7 mouse cellular contexts compared by ENCODE assay signal in the genomic region with DNA sequence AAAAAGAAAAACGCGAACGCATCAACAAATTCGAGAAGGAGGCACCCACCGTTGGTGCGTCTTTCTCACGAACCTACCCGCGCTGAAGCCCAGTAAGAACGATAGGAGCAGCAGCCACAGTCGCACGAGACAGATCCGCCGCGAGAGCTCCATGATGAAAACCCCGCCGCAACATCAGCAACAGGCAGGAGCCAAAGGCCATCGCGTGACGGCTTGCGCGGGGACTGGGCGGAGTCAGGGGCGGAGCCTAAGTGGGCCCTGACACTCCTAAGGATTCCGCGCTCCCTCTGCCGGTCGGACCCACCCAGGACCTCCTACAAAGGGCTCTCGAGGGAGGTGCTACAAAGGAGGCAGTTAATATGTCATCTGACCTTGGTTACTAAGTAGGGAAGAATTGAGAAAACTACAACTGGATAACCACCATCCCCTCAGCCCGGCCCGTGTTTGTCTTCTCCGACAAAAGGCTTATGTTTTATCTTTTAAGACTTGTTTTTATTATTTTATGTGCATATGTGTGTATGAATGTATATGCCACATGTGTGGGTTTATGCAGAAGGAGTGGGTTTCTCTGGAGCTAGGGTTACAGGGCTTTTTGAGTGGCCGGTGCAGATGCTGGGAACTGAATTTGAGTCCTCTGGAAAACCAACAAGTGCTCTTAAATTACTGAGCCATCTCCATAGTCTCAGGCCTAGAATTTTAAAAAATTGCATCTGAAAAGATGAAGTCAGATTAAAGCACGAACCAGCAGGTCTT. TPM values are rescaled to one million over a fixed set of nuclear protein-coding genes. Genes with fewer than 3 reads are reported as not detected.
DNase-seq lines count a peak whose midpoint lies in the region; ATAC-seq lines count a peak whose summit lies in the region.

Gene Scpep1, minus strand, starts transcription at position 249 of the 753 bp plus-strand sequence.

- peak; percentile 97 for ATAC-seq in intestine, embryonic 16.5 days
- peak; percentile 98 for ATAC-seq in midbrain, embryonic 11.5 days (ENCODE audit: low FRiP score)

- no peaks in the 10 kb centered on the region for H3K27me3 ChIP-seq in intestine, embryonic 16.5 days (replicated peaks; ENCODE audit: control insufficient read depth, insufficient read depth, low read length)
- no peaks in the 10 kb centered on the region for H3K27me3 ChIP-seq in midbrain, embryonic 11.5 days (ENCODE audit: control insufficient read depth, insufficient read depth, low read length)

- H3K4me3 ChIP-seq in intestine, embryonic 16.5 days (ENCODE audit: low read length), result peak within 1 kb of the TSS; percentile 57
- peak within 1 kb of the TSS; percentile 47 for H3K4me3 ChIP-seq in midbrain, embryonic 11.5 days (ENCODE audit: low read depth, low read length)

- peak within 1 kb of the TSS; percentile 72 for H3K27ac ChIP-seq in intestine, embryonic 16.5 days (ENCODE audit: low read length)
- H3K27ac ChIP-seq in midbrain, embryonic 11.5 days (ENCODE audit: low read depth, low read length), result no peak within 1 kb of the TSS; the same call in 1 of the 2 replicates

- H3K9me3 ChIP-seq in intestine, embryonic 16.5 days (ENCODE audit: control insufficient read depth, low read length), result no peaks in the 10 kb centered on the region
- no peaks in the 10 kb centered on the region for H3K9me3 ChIP-seq in midbrain, embryonic 11.5 days (ENCODE audit: control insufficient read depth, low read length)

- peak within 1 kb of the TSS; percentile 54 for H3K4me2 ChIP-seq in intestine, embryonic 16.5 days (ENCODE audit: low read depth, low read length)
- peak within 1 kb of the TSS; percentile 52 for H3K4me2 ChIP-seq in midbrain, embryonic 11.5 days

- peak; percentile 97 for DNase-seq in adrenal gland, adult 8-10 months
- DNase-seq in embryo, embryonic 9.5 days (ENCODE audit: extremely low spot score), result peak; percentile 95
- DNase-seq in gastrocnemius, postnatal 4 days (ENCODE audit: low spot score in 2 of 2), result peak; percentile 91 to 98
- DNase-seq in left cerebral cortex, postnatal 36 days (ENCODE audit: low spot score in 2 of 2), result peak; percentile 90 to 91
- peak; percentile 100 for DNase-seq in midbrain, embryonic 11.5 days (ENCODE audit: low spot score, missing footprints)
- peak; percentile 92 for DNase-seq in skeletal muscle tissue, adult 2 months (ENCODE audit: low read depth, low spot score)

- H3K4me1 ChIP-seq in intestine, embryonic 16.5 days (ENCODE audit: control insufficient read depth, insufficient read depth, low read length), result peaks cover 9% of the 10 kb centered on the region; the same call in 1 of the 2 replicates
- H3K4me1 ChIP-seq in midbrain, embryonic 11.5 days (ENCODE audit: control insufficient read depth, insufficient read depth, low read length), result peaks cover 6% of the 10 kb centered on the region

- H3K36me3 ChIP-seq in intestine, embryonic 16.5 days (ENCODE audit: control insufficient read depth, insufficient read depth, low read length), result no peaks in the 10 kb centered on the region
- H3K36me3 ChIP-seq in midbrain, embryonic 11.5 days (ENCODE audit: control insufficient read depth, insufficient read depth, low read length), result no peaks in the 10 kb centered on the region

- H3K9ac ChIP-seq in intestine, embryonic 16.5 days (ENCODE audit: low read depth, low read length), result peak within 1 kb of the TSS; percentile 64
- peak within 1 kb of the TSS; percentile 60 for H3K9ac ChIP-seq in midbrain, embryonic 11.5 days (ENCODE audit: low read length)

- 3% methylated on average over 34 of the region's 34 CpGs for WGBS in intestine, embryonic 16.5 days
- WGBS in midbrain, embryonic 11.5 days, result 5% methylated on average over 34 of the region's 34 CpGs

- intact Hi-C loops in left cerebral cortex, postnatal 36 days (cut with DNase I), result no loop called here

RNA-seq across cellular contexts. Expression of gene Scpep1, which starts in this region (rescaled TPM):
- total RNA-seq in adrenal gland, adult 8-10 months (2022), result 100 to 1,000 TPM; 128 to 260 (median 184) TPM
- 10 to 100 TPM; 37.2 to 44.1 TPM for total RNA-seq in gastrocnemius, postnatal 4 days (2021)
- polyA plus RNA-seq in intestine, embryonic 16.5 days (2015; fragmentation: Nextera tagmentation; extraction: Ambion mirVana), result 168 and 189 TPM in 2 replicates
- 10 to 100 TPM; 16.3 to 19.3 TPM for total RNA-seq in left cerebral cortex, postnatal 36 days (2021)
- polyA plus RNA-seq in midbrain, embryonic 11.5 days (2014; fragmentation: Nextera tagmentation; extraction: Ambion mirVana), result 74.2 and 76.7 TPM in 2 replicates
